Mouse (Mus musculus): ENCODE results near the gene 1190002N15Rik.

1190002N15Rik gene

DNA sequence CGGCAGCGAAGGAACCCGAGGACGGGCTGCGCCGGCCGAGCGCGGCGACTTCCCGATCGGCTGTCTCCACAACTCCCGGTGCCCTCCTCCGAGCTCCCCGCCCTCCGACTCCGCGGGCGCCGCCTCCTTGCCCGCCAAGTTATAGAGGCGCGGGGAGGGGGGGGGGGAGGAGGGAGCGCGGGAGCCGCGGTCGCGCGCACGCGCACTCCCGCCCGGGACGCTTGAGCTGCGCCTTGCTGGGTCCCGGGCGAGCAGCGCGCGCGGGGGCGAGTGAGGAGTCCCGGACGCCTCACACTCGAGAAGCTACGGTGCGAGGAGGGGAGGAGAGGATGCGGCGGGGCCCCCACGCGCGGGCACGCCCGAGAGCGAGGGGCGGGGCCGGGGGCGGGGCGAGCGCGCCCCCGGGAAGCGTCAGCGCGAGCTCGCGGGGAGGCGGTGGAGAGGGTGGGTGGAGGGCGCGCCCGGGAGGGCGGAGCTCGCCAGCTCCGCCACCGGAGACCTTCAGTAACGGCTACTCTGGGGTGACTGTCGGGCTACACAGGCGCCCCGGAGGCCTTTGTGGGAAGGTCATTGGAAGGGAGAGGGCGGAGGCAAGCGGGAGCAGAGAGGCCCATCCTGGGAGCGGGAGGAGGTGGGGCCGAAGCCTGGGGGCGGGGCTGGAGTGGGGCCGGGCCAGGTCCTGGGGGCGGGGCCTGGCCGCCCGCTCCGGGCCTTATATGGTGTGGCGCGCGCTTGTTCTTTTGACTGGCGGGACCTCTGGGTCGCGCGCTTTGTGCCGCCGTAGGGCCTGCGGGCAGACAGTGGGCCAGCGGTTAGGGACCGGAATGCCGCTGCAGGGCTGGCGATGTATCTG lies at the start of gene 1190002N15Rik:
Gene 1190002N15Rik (minus strand): TSS at position 112 of the 853 bp plus-strand sequence.
- peak; percentile 95 for DNase-seq (ENCODE audit: low read depth, low spot score)

- DNase-seq (ENCODE audit: low read depth, low spot score), result no peak
Measured at GRCm38 (mm10) chr9:94582309-94582708, 44.4 kb upstream of the 1190002N15Rik start.

DNA sequence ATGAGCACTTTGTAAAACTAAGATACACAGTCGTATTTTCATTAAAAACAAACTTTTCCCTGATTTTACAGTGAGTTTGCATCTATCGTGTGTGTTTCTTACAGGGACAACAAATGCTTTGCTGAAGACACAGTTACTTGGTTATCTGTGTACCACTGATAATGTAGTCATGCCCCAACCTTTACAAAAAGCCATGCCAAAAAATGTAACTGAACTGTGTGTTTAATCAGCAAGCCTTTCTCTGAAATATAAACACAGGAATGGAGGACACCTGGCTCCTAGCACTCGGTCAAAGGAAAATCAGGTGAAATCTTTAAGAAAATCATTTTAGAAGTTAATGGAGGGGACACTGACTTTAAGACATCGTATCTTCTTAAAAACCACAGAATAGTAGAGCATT lies 43.8 kb upstream of the 1190002N15Rik start:
- no peak for DNase-seq (ENCODE audit: low read depth, low spot score)

GRCm38 (mm10) chr9:94580071-94580737 lies 42.3 kb upstream of the 1190002N15Rik start:
- DNase-seq (ENCODE audit: low read depth, low spot score), result no peak

DNA sequence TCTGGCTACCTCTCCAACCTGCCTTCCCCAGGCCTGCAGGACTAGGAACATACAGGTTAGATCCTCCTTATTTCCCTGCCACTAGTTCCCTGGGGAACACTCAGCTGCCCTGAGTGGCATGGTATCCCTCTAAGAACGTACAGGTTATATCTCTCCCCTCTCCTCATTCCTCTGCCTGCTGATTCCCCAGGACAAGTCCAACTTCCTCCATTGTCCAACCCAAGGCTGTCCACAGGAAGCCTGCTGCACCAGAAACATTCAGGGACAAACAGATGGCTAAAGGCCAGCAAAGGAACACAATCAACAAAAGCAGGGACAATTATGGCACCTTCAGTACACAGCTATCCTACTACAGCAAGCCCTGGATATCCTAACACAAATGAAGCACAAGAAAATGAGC lies 33.9 kb upstream of the 1190002N15Rik start:
- DNase-seq (ENCODE audit: low read depth, low spot score), result no peak

- no peak for DNase-seq (ENCODE audit: low read depth, low spot score)
Measured at GRCm38 (mm10) chr9:94568386-94568785, 30.5 kb upstream of the 1190002N15Rik start.

DNA sequence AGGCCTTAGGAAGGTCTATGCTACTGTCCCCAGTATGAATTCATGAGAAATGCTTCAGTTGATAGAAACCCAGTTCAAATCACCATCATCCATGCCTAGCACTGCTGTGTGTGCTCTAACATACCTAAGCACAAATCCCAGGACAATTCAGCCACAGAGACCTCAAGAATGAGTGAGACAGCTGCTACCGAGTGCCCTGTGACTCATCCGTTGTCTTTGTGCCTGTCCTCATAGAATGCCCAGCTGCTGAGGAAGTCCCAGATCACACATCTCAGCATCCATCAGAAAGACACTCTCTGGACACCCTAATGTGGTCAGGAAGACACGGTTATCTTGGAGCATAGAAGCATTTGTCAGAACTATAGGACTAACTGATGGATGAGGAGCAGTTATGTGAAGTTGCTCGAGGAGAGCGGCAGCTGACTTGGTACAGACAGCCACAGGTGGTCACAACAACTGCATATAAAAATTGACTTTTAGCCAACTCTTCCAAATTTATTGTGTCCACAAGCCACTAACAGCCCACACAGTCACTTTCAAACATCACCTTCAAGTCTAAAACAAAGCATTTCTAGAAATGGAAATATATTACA lies 29.9 kb upstream of the 1190002N15Rik start:
- DNase-seq (ENCODE audit: low read depth, low spot score), result no peak

GRCm38 (mm10) chr9:94556776-94557514 lies 19.1 kb upstream of the 1190002N15Rik start:
- DNase-seq (ENCODE audit: low read depth, low spot score), result no peak

DNA sequence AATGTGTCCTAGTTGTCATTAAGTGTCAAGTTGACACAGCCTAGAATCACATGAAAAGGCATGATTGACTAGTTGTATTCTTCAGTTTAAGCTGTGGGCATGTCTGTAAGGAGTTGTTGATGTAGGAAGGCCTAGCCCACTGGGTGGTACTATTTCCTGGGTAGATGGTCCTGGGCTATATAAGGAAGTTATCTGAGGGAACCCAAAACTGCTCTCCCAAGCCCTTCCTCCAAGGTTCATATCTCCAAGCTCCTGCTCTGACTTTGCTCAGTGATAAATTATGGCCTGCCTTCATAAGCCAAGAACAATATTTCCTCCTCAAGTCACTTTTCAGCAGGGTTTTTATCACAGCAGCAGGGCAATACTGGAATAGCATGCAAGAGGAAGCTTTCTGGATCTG lies 18.4 kb upstream of the 1190002N15Rik start:
- no peak for DNase-seq (ENCODE audit: low read depth, low spot score)

DNA sequence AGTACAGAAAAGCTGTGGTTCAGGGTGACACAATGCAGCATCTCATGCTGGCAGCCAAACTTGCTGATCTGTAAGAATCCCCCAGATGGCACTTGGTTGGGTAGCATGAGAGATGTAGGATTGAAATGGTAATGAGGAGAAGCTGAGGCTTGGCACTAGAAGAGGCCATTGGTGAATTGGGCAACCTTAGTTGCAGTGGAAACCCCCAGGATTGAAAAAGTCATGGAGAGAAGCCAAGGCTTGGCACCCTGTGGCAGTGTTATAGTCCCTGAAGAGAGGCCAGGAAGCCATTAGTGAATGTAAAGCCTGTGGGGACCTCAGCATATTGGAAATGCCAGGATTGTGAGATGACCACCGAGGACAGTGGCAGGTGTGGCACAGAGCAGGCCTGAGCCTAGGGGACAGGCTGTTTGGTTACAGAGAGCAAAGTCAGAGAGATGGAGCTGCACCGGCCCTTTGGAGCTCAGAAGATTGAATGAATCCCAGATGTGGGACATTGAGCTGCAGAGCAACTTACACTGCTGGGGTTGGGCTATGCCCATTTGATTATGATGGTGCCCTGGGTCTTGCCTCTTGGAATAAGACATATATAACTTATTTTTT lies 12.7 kb upstream of the 1190002N15Rik start:
- DNase-seq (ENCODE audit: low read depth, low spot score), result no peak

DNA sequence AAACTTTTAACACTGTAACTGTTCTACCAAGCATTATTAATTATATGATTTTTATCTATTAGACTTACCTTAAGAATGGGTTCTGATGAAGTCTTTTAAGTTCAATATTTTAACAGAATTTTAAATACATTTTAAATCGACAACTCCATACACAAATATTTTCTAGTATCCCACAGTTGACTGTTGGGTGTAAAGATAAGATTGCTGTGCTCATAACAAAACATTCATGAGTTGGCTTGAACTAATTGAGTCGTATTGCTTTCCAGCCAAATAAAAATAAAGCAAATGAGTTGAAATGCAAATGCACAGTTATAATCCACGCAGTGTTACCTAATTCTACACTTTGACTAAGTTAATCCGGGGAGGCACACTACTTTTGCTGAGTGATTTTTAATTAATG lies 6.0 kb upstream of the 1190002N15Rik start:
- no peak for DNase-seq (ENCODE audit: low read depth, low spot score)

GRCm38 (mm10) chr9:94540343-94541095 lies 2.6 kb upstream of the 1190002N15Rik start:
- DNase-seq (ENCODE audit: low read depth, low spot score), result peak; percentile 55

- no peak for DNase-seq (ENCODE audit: low read depth, low spot score)
Measured at GRCm38 (mm10) chr9:94539346-94539865, 1.5 kb upstream of the 1190002N15Rik start.

DNA sequence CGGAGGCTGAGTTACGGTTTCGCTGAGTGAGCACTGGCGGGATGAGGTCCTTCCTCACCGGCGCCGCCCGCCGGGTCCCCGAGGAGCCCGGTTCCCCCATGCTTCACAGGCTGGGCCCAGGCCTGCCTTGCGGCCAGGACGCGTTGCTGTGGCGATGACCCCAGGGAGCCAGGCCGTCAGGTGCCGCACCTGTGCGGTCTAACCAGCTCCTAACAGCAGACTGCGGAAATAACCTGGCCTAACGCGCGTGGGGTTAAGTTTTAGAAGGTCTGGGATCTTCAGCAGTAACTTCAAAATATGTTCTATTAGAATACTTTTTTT lies 902 bp upstream of the 1190002N15Rik start:
- DNase-seq (ENCODE audit: low read depth, low spot score), result no peak

DNA sequence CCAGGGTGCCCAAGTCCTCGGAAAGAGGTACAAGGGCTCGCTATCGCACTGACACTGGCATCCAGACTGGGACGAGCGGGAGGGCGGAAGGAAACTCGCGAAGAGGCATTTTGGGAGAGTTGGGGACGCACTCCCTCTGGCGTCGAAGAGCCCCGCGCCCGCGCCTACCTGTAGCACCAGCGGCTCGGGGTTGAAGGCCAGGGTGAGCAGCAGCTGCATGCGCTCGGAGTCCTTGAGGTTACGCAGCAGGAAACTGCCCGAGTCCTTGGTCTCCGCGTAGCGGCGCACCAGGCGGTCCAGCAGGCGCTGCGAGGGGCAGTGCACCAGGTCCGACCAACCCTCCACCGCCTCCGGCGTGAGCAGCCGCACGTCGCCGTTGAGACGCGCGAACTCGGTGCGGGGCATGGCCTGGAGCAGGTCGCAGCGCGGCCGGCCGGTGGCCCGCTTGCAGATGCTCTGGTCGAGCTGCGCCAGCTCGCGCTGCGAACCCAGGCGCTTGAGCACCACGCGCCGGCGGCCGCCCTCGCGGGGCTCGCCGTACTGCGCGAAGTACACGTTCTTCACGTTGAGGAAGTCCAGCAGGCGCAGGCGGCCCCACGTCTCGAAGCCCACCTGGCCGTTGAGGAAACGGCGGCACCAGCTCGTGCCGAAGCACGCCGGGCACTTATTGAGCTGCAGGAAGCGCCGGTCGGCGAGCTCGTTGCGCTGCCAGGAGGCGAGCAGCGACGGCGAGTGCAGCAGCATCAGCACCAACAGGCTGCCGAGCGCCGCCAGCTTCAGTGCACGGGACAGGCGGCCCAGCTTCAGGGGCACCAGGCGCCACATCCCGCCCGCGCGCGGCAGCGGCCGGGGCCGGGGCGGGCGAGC lies 597 bp downstream of the 1190002N15Rik start:
- DNase-seq (ENCODE audit: low read depth, low spot score), result peak; percentile 85

DNA sequence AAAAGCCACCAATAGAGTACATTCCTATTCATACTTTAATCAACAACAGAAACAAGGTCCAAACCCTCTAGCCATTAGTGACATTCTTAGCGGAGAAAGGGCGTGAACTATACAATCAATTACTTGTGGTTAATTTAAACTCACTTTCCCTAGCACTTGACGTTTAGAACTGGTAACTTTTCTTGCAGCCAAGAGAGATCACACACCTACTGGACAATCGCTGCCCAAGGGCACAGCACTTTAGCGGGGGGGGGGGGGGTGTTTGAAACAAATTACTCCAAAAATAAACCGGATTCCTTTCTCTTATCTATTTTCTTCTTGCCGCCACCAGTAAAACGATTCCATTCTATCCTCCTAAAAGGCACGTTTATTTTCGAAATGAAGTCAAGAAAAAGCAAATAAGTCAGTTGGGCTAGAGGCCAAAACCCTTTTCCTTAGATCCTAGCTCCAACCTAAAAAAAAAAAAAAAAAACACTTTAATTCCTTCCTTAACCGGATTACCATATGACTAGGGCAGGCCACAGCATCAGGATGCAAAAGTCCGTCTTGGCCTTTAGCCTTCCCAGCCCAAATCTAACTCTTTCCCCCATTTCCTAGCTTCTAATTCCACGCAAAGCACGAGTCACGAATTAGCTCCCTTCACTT lies 1.5 kb downstream of the 1190002N15Rik start:
- no peak for DNase-seq (ENCODE audit: low read depth, low spot score)

DNA sequence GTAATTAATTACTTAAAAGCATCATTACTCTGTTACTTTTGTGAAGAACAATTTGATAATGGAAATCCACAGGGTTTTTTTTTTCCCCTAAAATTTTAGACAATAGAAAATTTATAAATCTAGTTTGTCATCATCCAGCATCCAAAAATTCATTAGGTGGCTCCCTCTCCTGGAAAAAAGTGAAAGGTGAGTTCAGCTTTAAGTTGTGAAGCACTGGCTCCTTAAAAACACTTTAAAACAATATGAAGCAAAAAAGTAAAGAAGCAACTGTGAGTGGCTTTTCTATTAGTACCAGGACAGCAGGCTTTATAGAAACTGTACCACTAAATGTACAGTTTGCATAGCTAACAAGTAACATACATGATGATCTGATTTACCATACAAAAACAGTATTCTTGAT lies 3.1 kb downstream of the 1190002N15Rik start:
- DNase-seq (ENCODE audit: low read depth, low spot score), result no peak

- DNase-seq (ENCODE audit: low read depth, low spot score), result no peak
Measured at GRCm38 (mm10) chr9:94534226-94534625, 3.7 kb downstream of the 1190002N15Rik start.

- DNase-seq (ENCODE audit: low read depth, low spot score), result no peak
Measured at GRCm38 (mm10) chr9:94533641-94534040, 4.2 kb downstream of the 1190002N15Rik start.

Measured in ZHBTc4 (cell line).